Mouse (Mus musculus): Measurements from ENCODE around the gene Cdh4.

DNA sequence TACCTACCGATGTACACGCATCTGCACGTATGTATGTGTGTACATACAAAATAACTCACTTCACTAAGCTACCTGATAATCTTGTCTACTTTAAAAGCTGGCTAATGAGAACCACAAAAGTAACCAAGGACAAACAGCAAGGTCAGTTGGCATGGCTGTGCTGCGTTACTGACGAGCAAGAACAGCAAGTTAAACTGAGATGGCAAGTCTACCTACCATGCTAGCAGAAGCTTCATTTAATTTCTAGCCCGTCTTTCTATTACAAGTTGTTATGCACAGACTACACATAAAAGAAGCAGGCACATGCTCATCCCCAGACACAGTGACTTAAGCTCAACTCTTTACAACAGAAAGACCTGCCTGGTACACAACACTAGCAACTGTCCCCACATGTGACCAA is 504.3 kb downstream of the Cdh4 start:
- no peak for TF ChIP-seq GATA1 (IDR thresholded peaks at IDR 0.05; ENCODE audit: borderline replicate concordance, low read length)
- TF ChIP-seq FLI1 (IDR thresholded peaks at IDR 0.05; ENCODE audit: low read length): no peak
